Mouse (Mus musculus): Measurements from ENCODE around the gene Ddi2. TPM values are rescaled to one million over a fixed set of nuclear protein-coding genes. Genes with fewer than 3 reads are reported as not detected.

The Ddi2 gene
- total RNA-seq, 1 experiment = 48.5 TPM

- TF ChIP-seq MAFK (IDR thresholded peaks at IDR 0.05; ENCODE audit: insufficient read depth, low read depth, low read length) = no peak
- no peak for TF ChIP-seq CHD2 (IDR thresholded peaks at IDR 0.05; ENCODE audit: low read depth, low read length)
- TF ChIP-seq ZC3H11A (IDR thresholded peaks at IDR 0.05; ENCODE audit: borderline replicate concordance, low read depth, low read length) = no peak
- TF ChIP-seq HCFC1 (IDR thresholded peaks at IDR 0.05; ENCODE audit: borderline replicate concordance, insufficient read depth, low read length) = no peak
- TF ChIP-seq ZNF384 (IDR thresholded peaks at IDR 0.05; ENCODE audit: low read depth, low read length) = no peak
- DNase-seq (ENCODE audit: low read depth, low spot score) = no peak
- in situ Hi-C loops (cut with MboI; ENCODE audit: low sequenced_read_pairs in 2 of 2, unreplicated experiment in 2 of 2) = no loop called here
- Histone ChIP-seq H3K4me3 (ENCODE audit: insufficient read depth in 1 of 2, low read depth in 1 of 2, low read length in 2 of 2, poor library complexity in 1 of 2, severe bottlenecking in 1 of 2) (peak overlapping the region in 1 of 2 experiments; percentile 48; a peak in 2 of 4 replicates), H3K9ac (ENCODE audit: insufficient read depth, low read depth, low read length, poor library complexity, severe bottlenecking) (0 out of 2 replicates have a peak overlapping the region, but pooled peaks have one; percentile 12), H3K27ac (ENCODE audit: insufficient read depth, low read depth, low read length, poor library complexity, severe bottlenecking) (no peak overlapping the region), H3K9me3 (ENCODE audit: control insufficient read depth, insufficient read depth, low read depth, low read length) (no peaks in the 10 kb centered on the region), H3K36me3 (ENCODE audit: control insufficient read depth, insufficient read depth, low read length, poor library complexity, severe bottlenecking) (peaks cover 32% of the 10 kb centered on the region), H3K4me1 (ENCODE audit: control insufficient read depth in 2 of 2, insufficient read depth in 2 of 2, low read length in 2 of 2, poor library complexity in 1 of 2) (peaks cover 0 to 5% of the 10 kb centered on the region in 2 experiments; a peak in 2 of 4 replicates)
Observed at GRCm38 (mm10) chr4:141767353-141768036, 44.3 kb upstream of the Ddi2 start.

DNA sequence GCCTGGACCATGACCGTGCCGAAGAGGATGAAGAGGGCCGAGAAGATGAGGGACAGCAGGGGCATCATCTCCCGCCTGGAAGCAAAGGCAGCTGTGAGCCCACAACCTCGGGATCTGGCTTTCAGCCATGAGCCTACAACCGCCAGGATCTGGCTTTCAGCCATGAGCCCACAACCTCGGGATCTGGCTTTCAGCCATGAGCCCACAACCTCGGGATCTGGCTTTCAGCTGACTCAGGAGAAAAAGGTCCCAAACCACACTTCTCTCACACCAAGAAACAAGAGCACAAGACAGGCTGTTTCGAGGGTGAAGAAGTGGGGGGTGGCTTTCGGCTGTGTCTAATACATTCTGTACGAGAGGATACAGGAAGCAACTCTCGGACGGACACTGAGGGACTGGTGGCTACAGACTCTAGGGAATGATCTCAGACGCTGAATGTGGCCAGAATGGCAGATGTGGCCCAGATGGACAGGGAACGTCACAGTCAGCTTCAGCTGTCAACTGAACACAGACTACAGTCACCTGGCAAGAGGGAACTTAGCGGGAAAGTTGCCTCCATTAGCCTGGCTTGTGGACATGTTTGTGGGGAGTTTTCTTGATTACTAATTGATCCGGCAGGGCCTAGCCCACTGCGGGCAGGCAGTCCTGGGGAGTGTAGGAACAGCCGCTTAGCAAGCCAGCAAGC is 43.6 kb upstream of the Ddi2 start:
- peak; percentile 43; the same call in 1 of the 2 replicates for TF ChIP-seq MAFK (IDR thresholded peaks at IDR 0.05; ENCODE audit: insufficient read depth, low read depth, low read length)
- TF ChIP-seq CHD2 (IDR thresholded peaks at IDR 0.05; ENCODE audit: low read depth, low read length) = no peak
- DNase-seq (ENCODE audit: low read depth, low spot score) = no peak
- Histone ChIP-seq H3K36me3 (ENCODE audit: control insufficient read depth, insufficient read depth, low read length, poor library complexity, severe bottlenecking) (peaks cover 32% of the 10 kb centered on the region), H3K4me1 (ENCODE audit: control insufficient read depth in 2 of 2, insufficient read depth in 2 of 2, low read length in 2 of 2, poor library complexity in 1 of 2) (peaks cover 0 to 5% of the 10 kb centered on the region in 2 experiments; a peak in 2 of 4 replicates), H3K9me3 (ENCODE audit: control insufficient read depth, insufficient read depth, low read depth, low read length) (no peaks in the 10 kb centered on the region), H3K4me3 (ENCODE audit: insufficient read depth in 1 of 2, low read depth in 1 of 2, low read length in 2 of 2, poor library complexity in 1 of 2, severe bottlenecking in 1 of 2) (peak overlapping the region in 1 of 2 experiments; percentile 48; a peak in 2 of 4 replicates), H3K27ac (ENCODE audit: insufficient read depth, low read depth, low read length, poor library complexity, severe bottlenecking) (no peak overlapping the region; the same call in 1 of the 2 replicates), H3K9ac (ENCODE audit: insufficient read depth, low read depth, low read length, poor library complexity, severe bottlenecking) (no peak overlapping the region)
- in situ Hi-C loops (cut with MboI; ENCODE audit: low sequenced_read_pairs in 2 of 2, unreplicated experiment in 2 of 2) = no loop called here

DNA sequence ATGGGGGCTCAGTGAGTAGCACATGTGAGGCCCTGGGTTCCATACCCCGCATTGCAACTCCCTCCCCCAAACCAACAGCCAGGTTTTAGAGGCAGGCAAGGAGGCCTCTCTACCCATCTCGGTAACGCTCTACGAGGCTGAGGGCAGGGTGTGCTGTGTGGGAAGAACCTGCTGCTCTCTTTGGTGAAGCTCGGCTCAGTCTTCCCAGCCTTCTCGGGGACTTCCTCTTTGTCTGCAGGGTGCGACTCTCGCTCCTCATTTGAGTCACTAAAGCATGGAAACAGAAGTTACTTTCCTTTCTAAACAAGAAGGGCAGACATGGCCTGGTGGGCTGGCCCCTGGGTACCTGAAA is 43.1 kb upstream of the Ddi2 start:
- no peak overlapping the region for H3K9ac ChIP-seq (ENCODE audit: insufficient read depth, low read depth, low read length, poor library complexity, severe bottlenecking)
- no peak overlapping the region for H3K4me3 ChIP-seq (ENCODE audit: insufficient read depth in 1 of 2, low read depth in 1 of 2, low read length in 2 of 2, poor library complexity in 1 of 2, severe bottlenecking in 1 of 2)
- H3K4me1 ChIP-seq (ENCODE audit: control insufficient read depth in 2 of 2, insufficient read depth in 2 of 2, low read length in 2 of 2, poor library complexity in 1 of 2) = peaks cover 0 to 5% of the 10 kb centered on the region in 2 experiments; a peak in 2 of 4 replicates
- peaks cover 32% of the 10 kb centered on the region for H3K36me3 ChIP-seq (ENCODE audit: control insufficient read depth, insufficient read depth, low read length, poor library complexity, severe bottlenecking)
- no peak for DNase-seq (ENCODE audit: low read depth, low spot score)
- TF ChIP-seq ZC3H11A (IDR thresholded peaks at IDR 0.05; ENCODE audit: borderline replicate concordance, low read depth, low read length) = no peak
- TF ChIP-seq MAFK (IDR thresholded peaks at IDR 0.05; ENCODE audit: insufficient read depth, low read depth, low read length) = no peak
- TF ChIP-seq CHD2 (IDR thresholded peaks at IDR 0.05; ENCODE audit: low read depth, low read length) = no peak
- TF ChIP-seq HCFC1 (IDR thresholded peaks at IDR 0.05; ENCODE audit: borderline replicate concordance, insufficient read depth, low read length) = no peak
- TF ChIP-seq ZNF384 (IDR thresholded peaks at IDR 0.05; ENCODE audit: low read depth, low read length) = no peak
- H3K9me3 ChIP-seq (ENCODE audit: control insufficient read depth, insufficient read depth, low read depth, low read length) = no peaks in the 10 kb centered on the region
- no peak overlapping the region; the same call in 1 of the 2 replicates for H3K27ac ChIP-seq (ENCODE audit: insufficient read depth, low read depth, low read length, poor library complexity, severe bottlenecking)
- in situ Hi-C loops (cut with MboI; ENCODE audit: low sequenced_read_pairs in 2 of 2, unreplicated experiment in 2 of 2) = no loop called here

DNA sequence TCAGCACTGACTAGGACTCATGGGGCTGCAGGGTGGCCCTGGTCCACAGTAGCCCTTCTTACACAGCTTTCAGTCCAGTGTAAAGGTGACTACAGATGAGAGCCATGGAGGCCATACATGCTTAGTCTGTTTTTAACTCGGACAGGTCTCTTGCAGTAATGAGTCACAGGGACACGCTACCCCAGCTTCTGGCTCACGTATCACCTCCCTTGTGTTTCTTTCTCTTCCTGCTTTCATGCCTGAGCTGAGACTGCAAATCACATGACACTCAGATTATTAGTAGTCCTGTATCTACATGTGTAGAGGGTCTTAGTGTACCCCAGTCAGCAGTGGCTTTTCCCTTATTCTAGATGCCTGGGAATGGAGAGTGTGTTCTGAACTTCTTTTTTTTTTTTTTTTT is 41.8 kb upstream of the Ddi2 start:
- no peak for DNase-seq (ENCODE audit: low read depth, low spot score)
- Histone ChIP-seq H3K4me1 (ENCODE audit: control insufficient read depth in 2 of 2, insufficient read depth in 2 of 2, low read length in 2 of 2, poor library complexity in 1 of 2) (peaks cover 0 to 5% of the 10 kb centered on the region in 2 experiments; a peak in 2 of 4 replicates), H3K9ac (ENCODE audit: insufficient read depth, low read depth, low read length, poor library complexity, severe bottlenecking) (no peak overlapping the region), H3K36me3 (ENCODE audit: control insufficient read depth, insufficient read depth, low read length, poor library complexity, severe bottlenecking) (peaks cover 25% of the 10 kb centered on the region), H3K4me3 (ENCODE audit: insufficient read depth in 1 of 2, low read depth in 1 of 2, low read length in 2 of 2, poor library complexity in 1 of 2, severe bottlenecking in 1 of 2) (no peak overlapping the region), H3K9me3 (ENCODE audit: control insufficient read depth, insufficient read depth, low read depth, low read length) (no peaks in the 10 kb centered on the region), H3K27ac (ENCODE audit: insufficient read depth, low read depth, low read length, poor library complexity, severe bottlenecking) (no peak overlapping the region)
- TF ChIP-seq CHD2 (IDR thresholded peaks at IDR 0.05; ENCODE audit: low read depth, low read length) = no peak
- in situ Hi-C loops (cut with MboI; ENCODE audit: low sequenced_read_pairs in 2 of 2, unreplicated experiment in 2 of 2) = no loop called here

Data from ES-E14 (cell line).